Mouse (Mus musculus): ENCODE measurements around the gene Cyb5d1. TPM values are rescaled to one million over a fixed set of nuclear protein-coding genes. Genes with fewer than 3 reads are reported as not detected.

The Cyb5d1 gene
- polyA plus RNA-seq, 1 experiment from 2014 or later = 20.6 TPM

GRCm38 (mm10) chr11:69389531-69390399 lies 5.7 kb downstream of the Cyb5d1 start:
- no peak for ATAC-seq (replicated peaks; ENCODE audit: insufficient number of reproducible peaks, insufficient read depth, low FRiP score, low read depth)
- 64% methylated on average over 14 of the region's 14 CpGs for WGBS
- Histone ChIP-seq H3K4me3 (no peak overlapping the region), H3K4me2 (no peak overlapping the region), H3K4me1 (replicated peaks) (peaks cover 4% of the 10 kb centered on the region), H3K36me3 (no peaks in the 10 kb centered on the region), H3K9ac (no peak overlapping the region), H3K27ac (no peak overlapping the region), H3K9me3 (replicated peaks) (no peaks in the 10 kb centered on the region), H3K27me3 (no peaks in the 10 kb centered on the region)

- H3K9ac ChIP-seq = no peak overlapping the region
- no peaks in the 10 kb centered on the region; the same call in 1 of the 2 replicates for H3K4me1 ChIP-seq (replicated peaks)
- no peaks in the 10 kb centered on the region for H3K36me3 ChIP-seq
- H3K4me3 ChIP-seq = no peak overlapping the region
- WGBS = 94% methylated on average over 4 of the region's 4 CpGs
- no peak overlapping the region for H3K4me2 ChIP-seq
- no peak overlapping the region for H3K27ac ChIP-seq
- no peaks in the 10 kb centered on the region for H3K27me3 ChIP-seq
- H3K9me3 ChIP-seq (replicated peaks) = no peaks in the 10 kb centered on the region
- ATAC-seq (replicated peaks; ENCODE audit: insufficient number of reproducible peaks, insufficient read depth, low FRiP score, low read depth) = no peak
Observed at GRCm38 (mm10) chr11:69388680-69389079, 6.8 kb downstream of the Cyb5d1 start.

GRCm38 (mm10) chr11:69386758-69387157 lies 8.7 kb downstream of the Cyb5d1 start:
- peaks cover 6% of the 10 kb centered on the region for H3K4me1 ChIP-seq (replicated peaks)
- H3K4me3 ChIP-seq = no peak overlapping the region
- no peak overlapping the region for H3K4me2 ChIP-seq
- H3K36me3 ChIP-seq = no peaks in the 10 kb centered on the region
- no peak overlapping the region for H3K9ac ChIP-seq
- H3K9me3 ChIP-seq (replicated peaks) = no peaks in the 10 kb centered on the region
- ATAC-seq (replicated peaks; ENCODE audit: insufficient number of reproducible peaks, insufficient read depth, low FRiP score, low read depth) = no peak
- WGBS = 72% methylated on average over 7 of the region's 7 CpGs
- H3K27me3 ChIP-seq = no peaks in the 10 kb centered on the region
- no peak overlapping the region for H3K27ac ChIP-seq

DNA sequence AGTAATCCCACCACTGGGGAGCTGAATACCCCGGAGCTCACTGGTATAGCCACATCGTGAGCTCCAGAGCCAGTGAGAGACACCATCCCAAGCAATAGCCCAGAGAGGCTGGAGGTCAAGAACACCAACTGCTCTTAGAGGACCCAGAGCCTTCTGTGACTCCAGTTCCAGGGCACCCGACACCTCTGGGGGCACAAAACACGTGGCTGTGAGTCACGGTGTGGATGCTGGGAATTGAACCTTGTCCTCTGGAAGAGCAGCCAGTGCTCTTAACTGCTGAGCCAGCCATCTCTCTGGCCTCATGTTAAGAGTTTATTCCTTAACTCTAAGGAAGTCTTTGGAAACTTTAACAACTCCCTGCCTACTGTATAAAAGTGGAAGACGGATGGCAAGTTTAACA lies 10.5 kb downstream of the Cyb5d1 start:
- Histone ChIP-seq H3K4me3 (no peak overlapping the region), H3K36me3 (no peaks in the 10 kb centered on the region), H3K4me1 (replicated peaks) (peaks cover 12% of the 10 kb centered on the region), H3K9ac (no peak overlapping the region), H3K27ac (no peak overlapping the region), H3K4me2 (no peak overlapping the region), H3K27me3 (no peaks in the 10 kb centered on the region), H3K9me3 (replicated peaks) (no peaks in the 10 kb centered on the region)
- ATAC-seq (replicated peaks; ENCODE audit: insufficient number of reproducible peaks, insufficient read depth, low FRiP score, low read depth) = no peak
- WGBS = 70% methylated on average over 6 of the region's 6 CpGs

DNA sequence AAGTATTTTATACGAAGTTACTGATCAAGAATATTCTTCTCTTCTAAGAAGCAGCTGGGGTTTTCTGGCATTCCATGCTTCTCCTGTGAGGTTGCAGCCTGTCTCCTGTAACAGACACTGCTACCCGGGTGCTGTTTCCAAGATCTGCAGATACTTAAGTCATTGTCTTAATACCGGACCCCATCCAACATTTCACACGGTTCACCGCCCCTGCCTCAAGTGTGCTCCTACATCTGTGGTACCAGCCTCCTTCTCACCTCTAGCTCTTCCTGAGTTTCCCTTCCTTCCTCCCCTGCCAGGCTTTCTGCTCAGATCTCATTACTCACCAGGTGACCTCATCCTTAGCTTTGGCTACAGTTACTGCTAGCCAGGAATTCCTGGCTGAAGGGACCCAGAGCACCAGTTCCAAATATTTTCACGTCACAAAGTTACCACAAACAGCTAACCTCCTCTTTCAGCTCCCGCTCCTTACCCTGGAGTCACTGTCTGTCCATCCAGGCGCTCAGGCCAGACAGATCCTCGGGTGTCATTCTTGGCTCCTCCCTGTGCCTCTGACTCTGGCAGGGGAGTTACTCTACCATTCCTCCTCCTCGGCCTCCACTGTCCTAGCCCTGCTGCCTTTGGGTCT lies 12.8 kb downstream of the Cyb5d1 start:
- no peaks in the 10 kb centered on the region for H3K27me3 ChIP-seq
- H3K9me3 ChIP-seq (replicated peaks) = no peaks in the 10 kb centered on the region
- no peak for ATAC-seq (replicated peaks; ENCODE audit: insufficient number of reproducible peaks, insufficient read depth, low FRiP score, low read depth)
- H3K4me2 ChIP-seq = no peak overlapping the region
- H3K36me3 ChIP-seq = no peaks in the 10 kb centered on the region
- H3K4me3 ChIP-seq = no peak overlapping the region
- WGBS = 51% methylated on average over 10 of the region's 10 CpGs
- H3K9ac ChIP-seq = no peak overlapping the region
- no peak overlapping the region for H3K27ac ChIP-seq
- H3K4me1 ChIP-seq (replicated peaks) = peaks cover 14% of the 10 kb centered on the region

DNA sequence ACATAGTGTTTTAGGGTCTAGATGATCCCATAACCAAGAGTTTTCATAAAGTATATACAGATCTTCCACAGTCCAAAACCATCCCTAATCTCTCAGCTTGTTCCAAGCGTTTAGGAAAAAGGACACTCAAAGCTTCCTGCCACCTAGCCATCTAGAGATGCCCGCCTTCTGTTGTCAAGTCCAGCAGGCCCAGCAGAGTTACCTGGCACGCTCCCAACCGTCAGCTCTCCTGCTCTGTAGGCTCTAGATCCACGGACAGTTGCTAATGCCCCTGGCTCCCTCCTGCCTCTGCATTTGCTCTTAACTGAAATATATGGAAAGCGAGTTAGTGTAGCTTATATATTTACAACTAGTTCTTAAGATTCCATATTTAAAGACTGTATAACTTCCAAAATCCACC lies 14.1 kb downstream of the Cyb5d1 start:
- WGBS = 60% methylated on average over 6 of the region's 6 CpGs
- H3K4me3 ChIP-seq = no peak overlapping the region
- peaks cover 14% of the 10 kb centered on the region for H3K4me1 ChIP-seq (replicated peaks)
- no peaks in the 10 kb centered on the region for H3K27me3 ChIP-seq
- no peak for ATAC-seq (replicated peaks; ENCODE audit: insufficient number of reproducible peaks, insufficient read depth, low FRiP score, low read depth)
- no peak overlapping the region for H3K9ac ChIP-seq
- H3K27ac ChIP-seq = 0 out of 2 replicates have a peak overlapping the region, but pooled peaks have one; percentile 19
- H3K4me2 ChIP-seq = no peak overlapping the region
- H3K9me3 ChIP-seq (replicated peaks) = no peaks in the 10 kb centered on the region
- H3K36me3 ChIP-seq = no peaks in the 10 kb centered on the region

DNA sequence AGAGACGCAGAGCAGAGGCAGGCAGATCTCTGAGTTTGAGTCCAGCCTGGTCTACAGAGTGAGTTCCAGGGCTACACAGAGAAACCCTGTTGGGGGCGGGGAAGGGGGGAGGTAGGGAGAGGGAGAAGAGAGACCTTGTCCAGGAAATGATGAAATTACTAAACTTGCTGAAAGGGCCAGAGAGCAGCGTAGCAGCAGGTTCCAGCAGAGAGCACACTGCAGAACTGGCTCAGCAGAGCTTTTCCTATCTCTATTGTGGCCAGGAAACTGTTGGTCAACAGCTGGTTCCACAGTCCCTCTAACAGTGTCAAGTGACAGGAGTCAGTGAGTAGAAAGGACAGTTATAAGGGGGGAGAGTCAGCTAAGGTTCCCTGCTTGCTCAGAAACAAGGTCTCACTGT lies 15.8 kb downstream of the Cyb5d1 start:
- Histone ChIP-seq H3K4me2 (no peak overlapping the region), H3K27me3 (no peaks in the 10 kb centered on the region), H3K9ac (no peak overlapping the region), H3K4me1 (replicated peaks) (peaks cover 14% of the 10 kb centered on the region), H3K27ac (no peak overlapping the region), H3K36me3 (0 out of 2 replicates have a peak, but pooled peaks cover 3% of the 10 kb centered on the region), H3K4me3 (no peak overlapping the region), H3K9me3 (replicated peaks) (no peaks in the 10 kb centered on the region)
- no peak for ATAC-seq (replicated peaks; ENCODE audit: insufficient number of reproducible peaks, insufficient read depth, low FRiP score, low read depth)
- WGBS = 79% methylated on average over 3 of the region's 3 CpGs

GRCm38 (mm10) chr11:69377766-69378165 lies 17.7 kb downstream of the Cyb5d1 start:
- no peaks in the 10 kb centered on the region for H3K9me3 ChIP-seq (replicated peaks)
- H3K36me3 ChIP-seq = 0 out of 2 replicates have a peak, but pooled peaks cover 3% of the 10 kb centered on the region
- WGBS = 62% methylated on average over 3 of the region's 3 CpGs
- H3K27ac ChIP-seq = no peak overlapping the region
- ATAC-seq (replicated peaks; ENCODE audit: insufficient number of reproducible peaks, insufficient read depth, low FRiP score, low read depth) = no peak
- H3K9ac ChIP-seq = no peak overlapping the region
- H3K4me2 ChIP-seq = no peak overlapping the region
- H3K27me3 ChIP-seq = no peaks in the 10 kb centered on the region
- H3K4me3 ChIP-seq = no peak overlapping the region
- H3K4me1 ChIP-seq (replicated peaks) = peaks cover 12% of the 10 kb centered on the region

DNA sequence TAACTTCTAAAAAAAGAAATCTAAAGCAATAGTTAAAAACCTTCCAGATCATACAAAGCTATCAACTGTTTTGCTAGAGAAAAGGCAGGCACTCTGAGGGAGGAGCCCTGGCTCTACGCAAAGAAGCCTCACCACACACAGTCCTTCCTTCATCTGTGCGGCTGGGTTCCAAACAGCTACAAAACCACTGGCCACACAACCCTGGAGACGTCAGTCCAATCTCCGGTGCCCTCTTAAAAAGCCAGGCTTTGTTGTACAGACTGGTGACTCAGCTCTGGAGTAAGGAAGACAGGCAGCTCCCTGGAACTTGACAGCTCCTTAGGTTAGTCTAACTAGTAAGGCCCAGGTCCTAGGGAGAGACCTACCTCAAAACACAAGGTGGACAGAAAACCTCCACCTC lies 19.8 kb downstream of the Cyb5d1 start:
- Histone ChIP-seq H3K9me3 (replicated peaks) (no peaks in the 10 kb centered on the region), H3K36me3 (0 out of 2 replicates have a peak, but pooled peaks cover 3% of the 10 kb centered on the region), H3K9ac (no peak overlapping the region), H3K4me3 (no peak overlapping the region), H3K4me1 (replicated peaks) (peaks cover 22% of the 10 kb centered on the region), H3K27me3 (no peaks in the 10 kb centered on the region), H3K4me2 (no peak overlapping the region), H3K27ac (no peak overlapping the region)
- 82% methylated on average over 4 of the region's 4 CpGs for WGBS
- ATAC-seq (replicated peaks; ENCODE audit: insufficient number of reproducible peaks, insufficient read depth, low FRiP score, low read depth) = no peak

GRCm38 (mm10) chr11:69373223-69373965 lies 22.0 kb downstream of the Cyb5d1 start:
- ATAC-seq (replicated peaks; ENCODE audit: insufficient number of reproducible peaks, insufficient read depth, low FRiP score, low read depth) = no peak
- no peak overlapping the region for H3K4me3 ChIP-seq
- H3K9ac ChIP-seq = no peak overlapping the region
- H3K36me3 ChIP-seq = 0 out of 2 replicates have a peak, but pooled peaks cover 3% of the 10 kb centered on the region
- H3K27ac ChIP-seq = no peak overlapping the region
- H3K9me3 ChIP-seq (replicated peaks) = no peaks in the 10 kb centered on the region
- WGBS = 84% methylated on average over 16 of the region's 16 CpGs
- H3K27me3 ChIP-seq = no peaks in the 10 kb centered on the region
- H3K4me1 ChIP-seq (replicated peaks) = peaks cover 27% of the 10 kb centered on the region
- H3K4me2 ChIP-seq = no peak overlapping the region

DNA sequence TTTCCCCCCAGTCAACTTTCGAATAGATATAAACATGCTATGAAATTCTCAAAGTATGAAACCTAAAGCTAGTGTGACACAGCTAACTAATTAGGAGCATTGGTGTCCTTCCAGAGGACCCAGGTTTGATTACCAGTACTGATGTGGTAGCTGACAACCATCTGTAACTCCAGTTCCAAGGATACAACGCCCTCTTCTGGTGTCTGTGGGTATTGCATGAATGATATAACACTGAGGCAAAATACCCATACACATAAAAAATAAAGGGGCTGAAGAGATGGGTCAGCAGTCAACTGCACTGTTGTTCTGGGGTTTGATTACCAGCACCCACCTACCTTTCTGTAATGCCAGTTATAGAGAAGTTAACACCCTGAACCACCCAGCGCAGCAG lies 22.7 kb downstream of the Cyb5d1 start:
- H3K36me3 ChIP-seq = 0 out of 2 replicates have a peak, but pooled peaks cover 3% of the 10 kb centered on the region
- H3K27ac ChIP-seq = no peak overlapping the region
- no peak for ATAC-seq (replicated peaks; ENCODE audit: insufficient number of reproducible peaks, insufficient read depth, low FRiP score, low read depth)
- WGBS = 61% methylated on average over 3 of the region's 3 CpGs
- H3K4me3 ChIP-seq = no peak overlapping the region
- H3K9ac ChIP-seq = no peak overlapping the region
- H3K4me1 ChIP-seq (replicated peaks) = peaks cover 32% of the 10 kb centered on the region
- H3K4me2 ChIP-seq = no peak overlapping the region
- no peaks in the 10 kb centered on the region for H3K9me3 ChIP-seq (replicated peaks)
- no peaks in the 10 kb centered on the region for H3K27me3 ChIP-seq
